ENCODE assay signal across 11 mouse cellular contexts in genomic region chr2:166432948-166433654, GRCm38 (mm10).
A peak's percentile ranks its signal among the peaks of the same experiment; 100 is the strongest.
DNase-seq lines count a peak whose midpoint lies in the region; ATAC-seq and TF ChIP-seq lines count a peak whose summit lies in the region.
"Had no signal": no experiment of that assay in that cellular context is flagged by ENCODE, and none has a peak within 500 bp of the region (broad histone marks: within the 10 kb centered on the region; RNA-seq: fewer than 3 reads in every experiment).

No protein-coding gene starts in this region.

- no peaks in the 10 kb centered on the region for H3K36me3 ChIP-seq in kidney, postnatal 0 days (ENCODE audit: insufficient read depth, low read length)
- no peaks in the 10 kb centered on the region for H3K36me3 ChIP-seq in embryonic facial prominence, embryonic 10.5 days (replicated peaks)
- no peaks in the 10 kb centered on the region for H3K36me3 ChIP-seq in limb, embryonic 10.5 days

- DNase-seq in frontal cortex, postnatal 14 days (ENCODE audit: low spot score in 2 of 2) = no peak
- no peak for DNase-seq in kidney, postnatal 0 days (ENCODE audit: low spot score)
- DNase-seq in kidney, adult 11 months = no peak
- no peak for DNase-seq in embryonic facial prominence, embryonic 10.5 days (ENCODE audit: low spot score)
- DNase-seq in limb, embryonic 10.5 days (ENCODE audit: low spot score) = no peak
- no peak for DNase-seq in thymus, postnatal 10 days (ENCODE audit: low spot score in 2 of 2)

- H3K27ac ChIP-seq in kidney, postnatal 0 days = no peak overlapping the region
- peak overlapping the region; percentile 26 for H3K27ac ChIP-seq in embryonic facial prominence, embryonic 10.5 days (replicated peaks)
- H3K27ac ChIP-seq in limb, embryonic 10.5 days = peak overlapping the region; percentile 70; the same call in 1 of the 2 replicates
- H3K27ac ChIP-seq: liver, embryonic 14.5 days had no signal

- 0 out of 2 replicates have a peak, but pooled peaks cover 3% of the 10 kb centered on the region for H3K4me1 ChIP-seq in kidney, postnatal 0 days (replicated peaks; ENCODE audit: insufficient read depth, low read length)
- peaks cover 52% of the 10 kb centered on the region for H3K4me1 ChIP-seq in embryonic facial prominence, embryonic 10.5 days
- H3K4me1 ChIP-seq in limb, embryonic 10.5 days = peaks cover 37% of the 10 kb centered on the region
- H3K4me1 ChIP-seq: megakaryocyte, embryonic 14.5 days had no signal

- ATAC-seq in frontal cortex, adult (ENCODE audit: low TSS enrichment) = peak; percentile 71
- ATAC-seq in kidney, postnatal 0 days (replicated peaks; ENCODE audit: low FRiP score, low read depth) = 0 out of 2 replicates have a peak, but pooled peaks have one; percentile 31
- no peak for ATAC-seq in megakaryocyte, adult 5-6 weeks (ENCODE audit: poor library complexity, severe bottlenecking)

- no peaks in the 10 kb centered on the region for H3K9me3 ChIP-seq in kidney, postnatal 0 days (replicated peaks; ENCODE audit: low read length)
- H3K9me3 ChIP-seq in embryonic facial prominence, embryonic 10.5 days = no peaks in the 10 kb centered on the region
- no peaks in the 10 kb centered on the region for H3K9me3 ChIP-seq in limb, embryonic 10.5 days (replicated peaks)
- H3K9me3 ChIP-seq: megakaryocyte, embryonic 14.5 days had no signal

- no peak overlapping the region for H3K4me2 ChIP-seq in kidney, postnatal 0 days (ENCODE audit: low read length)

- no peak overlapping the region for H3K9ac ChIP-seq in kidney, postnatal 0 days (ENCODE audit: low read depth, low read length)
- H3K9ac ChIP-seq: liver, embryonic 14.5 days had no signal

- WGBS in kidney, postnatal 0 days = 83% methylated on average over 13 of the region's 13 CpGs
- 78% methylated on average over 13 of the region's 13 CpGs for WGBS in embryonic facial prominence, embryonic 10.5 days
- WGBS in limb, embryonic 10.5 days = 81% methylated on average over 13 of the region's 13 CpGs

- no peaks in the 10 kb centered on the region for H3K27me3 ChIP-seq in kidney, postnatal 0 days (ENCODE audit: insufficient read depth, low read length)
- 0 out of 2 replicates have a peak, but pooled peaks cover 6% of the 10 kb centered on the region for H3K27me3 ChIP-seq in embryonic facial prominence, embryonic 10.5 days (replicated peaks; ENCODE audit: low read depth, poor library complexity, severe bottlenecking)
- peaks cover 3% of the 10 kb centered on the region; the same call in 1 of the 2 replicates for H3K27me3 ChIP-seq in limb, embryonic 10.5 days (ENCODE audit: low read depth, poor library complexity, severe bottlenecking)
- H3K27me3 ChIP-seq: Patski had no signal

- TF ChIP-seq CTCF in kidney, postnatal 0 days (IDR thresholded peaks at IDR 0.05; ENCODE audit: low read depth) = no peak

- H3K4me3 ChIP-seq in kidney, postnatal 0 days (replicated peaks; ENCODE audit: low read depth, low read length) = no peak overlapping the region
- no peak overlapping the region for H3K4me3 ChIP-seq in embryonic facial prominence, embryonic 10.5 days
- H3K4me3 ChIP-seq in limb, embryonic 10.5 days = no peak overlapping the region
- H3K4me3 ChIP-seq: megakaryocyte, embryonic 14.5 days had no signal
